Mouse (Mus musculus): ENCODE measurements around the gene Trappc6b.
"Not testable (repeated sequence)": the region's sequence is repeated elsewhere in the genome, so short reads cannot be mapped to it uniquely, and the experiment has no call there.

Trappc6b gene

DNA sequence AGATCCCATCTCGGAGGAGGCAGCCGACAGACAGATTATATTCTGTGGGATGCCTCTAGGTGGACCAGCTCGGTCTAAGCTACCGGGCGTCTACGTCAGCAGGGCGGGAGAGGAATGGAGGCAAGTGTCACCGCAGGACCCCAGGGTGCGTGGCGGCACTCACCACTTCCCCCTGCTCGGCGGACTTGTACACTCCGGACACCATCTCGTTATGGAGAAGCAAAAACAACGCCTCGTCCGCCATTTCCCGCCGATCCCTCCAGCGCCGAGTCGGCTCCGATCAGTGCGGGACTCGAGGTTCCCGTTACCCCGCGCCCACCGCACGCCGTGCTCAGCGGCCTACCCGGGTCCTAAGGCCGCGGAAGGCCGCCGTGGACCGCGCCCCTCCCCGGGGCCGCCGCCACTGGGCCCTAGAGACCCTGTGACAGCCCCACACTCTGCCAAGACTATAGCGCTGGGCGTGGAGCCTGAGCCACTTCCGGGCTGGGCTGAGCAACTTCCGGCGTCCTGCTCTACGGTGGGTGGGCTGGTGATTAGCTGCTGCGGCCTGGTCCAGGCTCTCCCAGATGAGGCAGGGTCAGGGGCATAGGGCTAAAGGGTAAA lies at the start of gene Trappc6b:
Gene Trappc6b (minus strand): TSS at position 480 of the 603 bp plus-strand sequence.
- peak; percentile 83 to 86 for DNase-seq

- no peak for DNase-seq
Measured at GRCm38 (mm10) chr12:59107926-59108325, 46.7 kb upstream of the Trappc6b start.

DNA sequence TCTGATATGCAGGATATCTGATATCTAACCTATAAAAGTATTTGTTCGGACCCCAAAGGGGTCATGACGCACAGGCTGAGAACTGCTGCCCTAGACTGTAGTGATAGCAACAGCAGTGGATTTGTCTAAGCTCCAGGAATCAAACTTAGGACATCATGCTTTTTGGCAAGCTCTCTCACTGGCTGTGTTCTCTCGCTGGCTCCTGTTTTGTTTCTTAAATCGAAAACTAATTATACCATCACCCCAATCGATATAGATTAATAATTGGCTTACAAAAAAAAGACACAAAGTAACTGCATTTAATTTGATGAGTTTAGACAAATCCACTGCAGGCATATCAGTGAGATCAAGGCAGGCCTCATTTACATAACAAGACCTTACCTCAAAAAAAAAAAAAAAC lies 45.2 kb upstream of the Trappc6b start:
- no peak for DNase-seq

DNA sequence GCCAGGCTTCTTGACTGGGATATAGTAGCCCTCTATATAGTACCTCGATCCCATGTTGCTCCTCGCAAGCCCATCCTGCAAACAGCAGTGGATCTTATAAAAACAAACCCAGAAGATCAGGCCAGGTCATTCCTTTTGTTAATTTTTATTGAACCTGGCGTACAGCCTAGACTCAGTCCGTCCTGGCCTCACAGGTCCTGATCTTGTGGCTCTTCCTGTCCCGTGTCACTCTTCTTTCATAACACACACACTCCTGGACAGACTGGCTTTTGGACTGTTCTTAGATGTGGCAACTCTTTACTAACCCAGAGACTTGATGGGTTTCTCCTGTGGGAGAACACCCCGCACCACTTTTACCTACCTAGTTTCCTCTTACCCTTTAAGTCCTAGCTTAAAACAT lies 44.6 kb upstream of the Trappc6b start:
- DNase-seq: peak; percentile 58 to 82

DNA sequence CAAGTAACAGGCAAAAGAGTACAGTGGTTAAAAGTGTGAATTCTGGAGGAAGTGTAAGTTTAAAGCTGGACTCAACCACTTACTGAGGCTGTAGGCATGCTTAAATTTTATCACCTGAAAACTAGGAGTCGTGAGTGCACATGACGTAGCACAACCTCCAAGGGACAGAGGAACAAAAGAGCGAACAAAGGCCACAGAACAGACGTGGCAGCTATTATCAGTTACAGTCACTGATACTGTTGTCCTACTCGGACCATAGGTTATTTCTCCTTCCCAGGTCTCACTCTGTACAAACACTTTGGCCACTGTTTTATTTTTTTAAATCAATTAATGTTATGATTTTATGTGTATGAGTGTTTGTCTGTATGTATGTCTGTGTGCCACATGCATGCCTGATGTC lies 43.5 kb upstream of the Trappc6b start:
- DNase-seq: no peak

- peak; percentile 73 to 88 for DNase-seq
Measured at GRCm38 (mm10) chr12:59095104-59096025, 34.1 kb upstream of the Trappc6b start, which contains the start of gene Mia2. TSS of gene Mia2 (plus strand) at chr12:59095799.

DNA sequence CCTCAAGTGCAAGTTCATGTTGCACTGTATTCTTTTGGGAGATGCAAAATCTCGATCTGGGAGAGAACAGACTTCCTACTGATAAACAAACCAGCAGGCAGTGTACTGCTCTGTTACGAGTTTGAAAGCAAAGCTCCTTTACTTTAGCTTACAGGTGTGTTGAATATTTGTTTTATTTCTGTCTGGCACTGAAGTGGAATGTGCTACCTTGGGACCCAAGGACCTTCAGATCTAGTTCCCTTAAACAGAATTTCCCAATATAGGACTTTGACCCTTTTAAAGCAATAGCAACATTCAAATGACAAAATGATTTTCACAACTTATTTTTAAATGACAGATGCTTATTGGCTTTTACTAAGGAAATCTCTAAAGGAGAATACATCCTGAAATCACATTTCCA lies 32.3 kb upstream of the Trappc6b start:
- no peak for DNase-seq

GRCm38 (mm10) chr12:59086171-59086570 lies 24.9 kb upstream of the Trappc6b start:
- peak; percentile 19 to 20 for DNase-seq

GRCm38 (mm10) chr12:59084446-59084845 lies 23.2 kb upstream of the Trappc6b start:
- DNase-seq: peak; percentile 48 to 53

DNA sequence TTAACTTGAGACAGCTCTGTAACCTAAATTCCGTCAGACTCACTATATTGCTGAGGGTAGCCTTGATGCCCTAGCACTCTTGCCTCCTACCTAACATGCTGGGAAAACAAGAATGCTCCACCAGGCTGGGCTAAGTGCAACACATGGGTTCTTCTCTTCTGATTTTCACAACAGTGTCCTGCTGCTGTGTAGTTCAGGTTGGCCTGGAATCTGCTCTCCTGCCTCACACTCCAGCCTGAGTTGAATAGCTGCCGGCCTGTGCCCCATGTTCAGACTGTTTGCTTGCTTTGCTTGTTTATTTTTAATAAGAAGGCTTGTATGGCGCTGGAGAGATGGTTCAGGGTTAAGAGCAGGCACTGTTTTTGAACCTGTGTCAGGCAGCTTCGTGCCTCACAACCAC lies 19.2 kb upstream of the Trappc6b start:
- no peak for DNase-seq

DNA sequence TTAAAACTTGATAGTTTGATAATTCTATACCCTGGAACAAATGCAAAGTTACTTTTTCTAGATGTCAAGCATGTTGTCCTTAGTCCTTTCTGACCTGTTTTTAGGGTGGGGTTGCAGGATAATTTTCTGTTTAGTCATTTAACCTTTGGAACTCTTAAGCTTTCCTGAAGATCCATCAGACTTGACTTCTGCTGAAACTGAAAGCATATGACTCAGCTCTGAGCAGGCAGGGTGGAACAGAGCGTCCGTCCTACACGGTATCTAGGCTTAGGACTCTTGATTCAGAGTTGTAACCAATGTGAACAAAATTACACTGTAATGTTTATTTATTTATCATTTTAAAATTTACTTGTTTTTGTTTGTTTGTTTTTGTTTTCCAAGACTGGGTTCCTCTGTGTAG lies 16.6 kb upstream of the Trappc6b start:
- DNase-seq: no peak

DNA sequence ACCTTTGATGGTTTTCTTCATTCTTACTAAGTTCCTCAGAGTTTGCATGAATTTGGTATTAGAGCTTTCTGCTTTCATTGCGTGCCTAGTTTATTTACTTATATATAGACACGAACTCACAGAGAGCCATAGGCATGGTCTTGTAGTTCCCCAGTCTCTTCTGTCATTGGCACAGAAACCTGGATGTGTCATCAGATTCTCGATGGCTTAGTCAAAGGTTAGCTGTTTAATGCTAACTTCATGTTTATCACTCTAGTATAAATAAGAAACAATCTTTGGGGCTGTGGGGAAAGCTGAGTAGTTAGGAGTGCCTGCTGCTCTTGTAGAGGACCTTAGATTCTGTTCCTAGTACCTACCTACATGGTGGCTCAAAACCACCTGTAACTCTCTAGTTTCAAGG lies 15.7 kb upstream of the Trappc6b start:
- DNase-seq: no peak

GRCm38 (mm10) chr12:59074052-59074451 lies 12.8 kb upstream of the Trappc6b start:
- DNase-seq: no peak

GRCm38 (mm10) chr12:59072286-59072685 lies 11.0 kb upstream of the Trappc6b start:
- DNase-seq: no peak

- DNase-seq: no peak
Measured at GRCm38 (mm10) chr12:59068791-59069190, 7.5 kb upstream of the Trappc6b start.

DNA sequence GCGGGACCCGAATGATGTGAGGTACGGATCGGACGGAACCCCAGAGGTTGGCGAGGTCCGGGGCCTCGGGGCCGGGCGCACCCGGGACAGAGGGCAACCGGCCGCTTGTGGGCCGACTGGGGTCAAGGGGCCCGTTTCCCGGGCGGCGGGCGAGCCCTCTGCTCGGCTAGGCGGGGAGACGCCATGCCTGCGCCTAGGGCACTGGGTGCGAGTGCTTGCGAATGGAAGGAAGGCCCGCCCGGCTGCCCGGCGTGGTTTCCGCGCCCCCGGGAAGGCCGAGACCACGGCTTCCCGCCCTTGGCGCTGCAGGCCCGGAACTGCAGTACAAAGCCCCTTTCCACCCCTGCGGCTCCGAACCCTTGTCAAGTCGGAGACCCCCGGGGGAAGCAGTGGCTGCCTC lies 5.8 kb upstream of the Trappc6b start:
- no peak for DNase-seq

- DNase-seq: peak; percentile 97 to 98
Measured at GRCm38 (mm10) chr12:59066448-59067077, 5.3 kb upstream of the Trappc6b start, which contains the start of gene Pnn. TSS of gene Pnn (plus strand) at chr12:59066884.

GRCm38 (mm10) chr12:59065776-59066175 lies 4.5 kb upstream of the Trappc6b start:
- no peak for DNase-seq

DNA sequence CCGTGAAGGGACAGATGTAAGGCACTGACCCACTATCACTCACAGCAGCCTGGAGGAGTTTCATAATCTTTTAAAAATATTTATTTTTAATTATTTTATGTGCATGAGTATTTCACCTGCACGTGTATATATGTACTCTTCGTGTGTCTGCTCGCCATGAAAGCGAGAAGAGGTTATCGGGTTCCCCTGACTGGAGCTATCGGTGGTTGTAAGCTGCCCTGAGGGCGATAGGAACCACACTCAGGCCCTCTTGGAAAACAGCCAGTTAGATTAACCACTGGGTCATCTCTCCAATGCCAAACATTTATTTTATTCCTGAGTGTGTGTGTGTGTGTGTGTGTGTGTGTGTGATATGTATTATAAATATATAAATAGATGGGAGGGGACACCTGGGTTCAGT lies 3.6 kb upstream of the Trappc6b start:
- DNase-seq: no peak

DNA sequence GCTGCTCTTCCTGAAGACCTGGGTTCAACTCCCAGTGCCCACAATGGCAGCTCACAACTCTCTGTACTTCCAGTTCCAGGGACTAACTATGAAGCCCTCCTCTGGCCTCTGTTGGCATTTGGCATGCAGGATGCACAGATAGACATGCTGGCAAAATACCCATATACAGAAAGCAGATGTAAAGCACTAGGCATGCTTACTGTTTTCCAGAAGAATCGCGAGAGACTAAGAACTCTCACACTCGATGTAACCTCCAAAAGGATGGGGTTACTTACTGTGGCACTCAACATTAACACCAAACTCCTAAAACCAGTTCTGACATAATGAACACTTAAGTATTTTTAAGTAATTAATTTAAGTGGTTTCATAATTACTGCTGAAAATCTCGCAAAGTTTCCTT lies 950 bp downstream of the Trappc6b start:
- no peak for DNase-seq

DNA sequence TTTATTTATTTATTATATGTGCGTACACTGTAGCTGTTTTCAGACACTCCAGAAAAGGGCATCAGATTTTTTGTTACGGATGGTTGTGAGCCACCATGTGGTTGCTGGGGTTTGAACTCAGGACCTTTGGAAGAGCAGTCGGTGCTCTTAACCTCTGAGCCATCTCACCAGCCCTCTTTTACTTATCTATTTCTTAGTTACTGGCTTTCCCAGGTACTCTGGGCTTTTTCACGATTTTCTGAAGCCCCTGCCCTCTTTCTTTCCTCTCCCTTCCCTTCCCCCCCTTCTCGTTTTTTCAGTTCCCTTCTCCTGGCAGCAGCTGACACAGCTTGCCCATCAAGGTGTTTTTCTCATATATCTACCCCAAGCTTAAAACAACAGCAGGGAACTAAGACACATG lies 3.0 kb downstream of the Trappc6b start:
- DNase-seq: not testable (repeated sequence)

GRCm38 (mm10) chr12:59056222-59056621 lies 5.0 kb downstream of the Trappc6b start:
- no peak for DNase-seq

DNA sequence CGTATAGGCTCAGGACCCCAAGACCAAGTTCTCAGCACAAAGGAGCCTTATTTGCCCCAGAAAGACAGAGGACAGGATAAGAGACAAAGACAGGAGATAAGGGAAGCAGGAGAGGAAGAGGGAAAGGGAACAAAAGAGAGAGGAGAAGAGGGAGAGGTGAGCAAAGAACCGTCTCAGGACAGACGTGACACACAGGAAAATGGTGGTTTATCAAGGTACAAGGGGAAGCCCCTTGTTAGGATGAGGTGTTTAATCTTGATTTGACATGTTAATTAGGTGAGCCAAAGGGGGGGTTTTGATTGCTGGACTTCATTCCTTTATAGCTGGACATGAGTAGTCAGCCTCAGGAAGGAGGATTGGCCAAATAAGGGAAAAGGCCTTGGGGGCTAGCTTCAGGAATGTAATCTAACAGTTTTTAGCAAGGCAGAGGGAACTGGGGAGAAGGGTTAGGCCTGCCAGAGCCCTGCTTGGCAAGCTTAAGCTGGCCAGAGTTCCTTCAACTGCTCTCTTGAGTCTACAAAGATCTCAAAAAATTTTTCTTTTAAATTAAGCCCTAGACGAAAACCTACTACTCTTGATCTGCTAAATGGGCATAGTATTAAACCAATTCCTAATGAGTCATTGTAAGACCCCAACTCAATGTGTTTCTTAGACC lies 5.9 kb downstream of the Trappc6b start:
- DNase-seq: no peak
